Mouse (Mus musculus): ENCODE results near the gene Olfr203. TPM values are rescaled to one million over a fixed set of nuclear protein-coding genes. Genes with fewer than 3 reads are reported as not detected.
"Not testable (repeated sequence)": the region's sequence is repeated elsewhere in the genome, so short reads cannot be mapped to it uniquely, and the experiment has no call there.

Olfr203 gene
- polyA plus RNA-seq (2014; fragmentation: Nextera tagmentation; extraction: Ambion mirVana), result not detected in 2 replicates

DNA sequence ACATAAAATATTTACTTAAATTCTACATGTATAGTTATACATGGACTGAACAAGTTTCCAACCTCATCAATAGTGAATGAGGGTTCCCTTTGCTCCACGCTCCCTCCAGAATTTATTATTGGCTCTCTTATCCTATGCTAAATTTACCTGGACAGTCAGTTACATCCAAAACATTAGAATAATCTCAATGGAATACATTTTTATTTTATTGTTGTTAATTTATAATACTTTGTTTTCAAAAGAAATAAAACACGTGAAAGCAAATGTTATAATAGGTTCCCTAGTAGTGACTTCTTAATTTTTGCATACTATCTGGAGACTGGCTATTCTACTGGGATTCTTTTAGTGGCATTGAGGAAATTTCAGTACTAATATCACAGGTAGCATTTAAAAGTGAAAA lies at the start of gene Olfr203:
TSS of gene Olfr203 (plus strand) at position 301 of the 400 bp plus-strand sequence.
- WGBS, result 87% methylated on average over 2 of the region's 2 CpGs
- no peaks in the 10 kb centered on the region for H3K9me3 ChIP-seq (ENCODE audit: control insufficient read depth, low read length)
- H3K4me3 ChIP-seq (replicated peaks; ENCODE audit: low read length), result no peak within 1 kb of the TSS
- H3K4me1 ChIP-seq (replicated peaks; ENCODE audit: control insufficient read depth, insufficient read depth, low read length), result no peaks in the 10 kb centered on the region
- H3K27ac ChIP-seq, result no peak within 1 kb of the TSS
- DNase-seq (ENCODE audit: low spot score) (no peak), ATAC-seq (ENCODE audit: low FRiP score) (no peak)
- no peak within 1 kb of the TSS for H3K4me2 ChIP-seq (replicated peaks)
- H3K27me3 ChIP-seq (ENCODE audit: control insufficient read depth, insufficient read depth, low read length), result no peaks in the 10 kb centered on the region
- no peaks in the 10 kb centered on the region for H3K36me3 ChIP-seq (replicated peaks; ENCODE audit: control insufficient read depth, insufficient read depth)
- no peak within 1 kb of the TSS for H3K9ac ChIP-seq

- H3K9me3 ChIP-seq (ENCODE audit: control insufficient read depth, low read length), result 0 out of 2 replicates have a peak, but pooled peaks cover 5% of the 10 kb centered on the region
- WGBS, result 87% methylated on average over 17 of the region's 17 CpGs
- ATAC-seq (ENCODE audit: low FRiP score) (no peak), DNase-seq (ENCODE audit: low spot score) (no peak)
- H3K27me3 ChIP-seq (ENCODE audit: control insufficient read depth, insufficient read depth, low read length), result no peaks in the 10 kb centered on the region
- H3K9ac ChIP-seq, result no peak overlapping the region
- H3K4me2 ChIP-seq (replicated peaks), result no peak overlapping the region
- H3K36me3 ChIP-seq (replicated peaks; ENCODE audit: control insufficient read depth, insufficient read depth), result no peaks in the 10 kb centered on the region
- no peaks in the 10 kb centered on the region for H3K4me1 ChIP-seq (replicated peaks; ENCODE audit: control insufficient read depth, insufficient read depth, low read length)
- no peak overlapping the region for H3K4me3 ChIP-seq (replicated peaks; ENCODE audit: low read length)
- no peak overlapping the region for H3K27ac ChIP-seq
These were observed 49.0 kb upstream of the Olfr203 start for GRCm38 (mm10) chr16:59249684-59250083.

DNA sequence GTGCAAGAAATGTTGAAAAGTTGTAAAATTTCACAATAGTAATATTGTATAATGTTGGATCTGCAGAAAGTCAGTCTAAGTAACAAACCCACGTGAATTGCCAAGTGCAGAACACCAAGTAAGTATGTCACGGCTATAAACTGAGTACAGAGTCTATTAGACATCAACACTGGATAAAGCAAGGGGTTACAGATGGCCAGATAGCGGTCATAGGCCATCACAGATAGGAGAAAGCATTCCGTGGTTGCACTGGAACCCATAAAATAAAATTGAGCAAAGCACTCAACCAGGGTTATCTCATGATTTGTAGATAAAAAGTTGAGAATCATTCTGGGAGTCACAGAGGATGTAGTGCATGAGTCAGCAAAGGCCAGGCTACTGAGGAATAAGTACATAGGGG lies 29.6 kb upstream of the Olfr203 start:
- ATAC-seq (ENCODE audit: low FRiP score), result not testable (repeated sequence)

GRCm38 (mm10) chr16:59272532-59272931 lies 26.1 kb upstream of the Olfr203 start, which contains the start of gene Olfr201:
Olfr201 (minus strand) TSS chr16:59272632.
- not testable (repeated sequence) for H3K4me3 ChIP-seq (replicated peaks; ENCODE audit: low read length); DNase-seq (ENCODE audit: low spot score); ATAC-seq (ENCODE audit: low FRiP score); H3K27ac ChIP-seq; H3K4me1 ChIP-seq (replicated peaks; ENCODE audit: control insufficient read depth, insufficient read depth, low read length); H3K36me3 ChIP-seq (replicated peaks; ENCODE audit: control insufficient read depth, insufficient read depth); H3K9me3 ChIP-seq (ENCODE audit: control insufficient read depth, low read length); H3K27me3 ChIP-seq (ENCODE audit: control insufficient read depth, insufficient read depth, low read length); H3K9ac ChIP-seq; H3K4me2 ChIP-seq (replicated peaks)
- WGBS, result 91% methylated on average over 4 of the region's 4 CpGs

More for the DNA sequence above, 29.6 kb upstream of the Olfr203 start:
- 91% methylated on average over 4 of the region's 4 CpGs for WGBS
- H3K9ac ChIP-seq; H3K27me3 ChIP-seq (ENCODE audit: control insufficient read depth, insufficient read depth, low read length); H3K4me2 ChIP-seq (replicated peaks); H3K4me3 ChIP-seq (replicated peaks; ENCODE audit: low read length); H3K36me3 ChIP-seq (replicated peaks; ENCODE audit: control insufficient read depth, insufficient read depth); H3K27ac ChIP-seq; H3K9me3 ChIP-seq (ENCODE audit: control insufficient read depth, low read length); DNase-seq (ENCODE audit: low spot score); H3K4me1 ChIP-seq (replicated peaks; ENCODE audit: control insufficient read depth, insufficient read depth, low read length): not testable (repeated sequence)

- H3K9ac ChIP-seq, result no peak overlapping the region
- H3K4me3 ChIP-seq (replicated peaks; ENCODE audit: low read length), result no peak overlapping the region
- H3K4me1 ChIP-seq (replicated peaks; ENCODE audit: control insufficient read depth, insufficient read depth, low read length), result no peaks in the 10 kb centered on the region
- no peak for DNase-seq (ENCODE audit: low spot score)
- WGBS, result 86% methylated on average over 3 of the region's 3 CpGs
- H3K36me3 ChIP-seq (replicated peaks; ENCODE audit: control insufficient read depth, insufficient read depth), result no peaks in the 10 kb centered on the region
- no peaks in the 10 kb centered on the region for H3K27me3 ChIP-seq (ENCODE audit: control insufficient read depth, insufficient read depth, low read length)
- no peak for ATAC-seq (ENCODE audit: low FRiP score)
- no peaks in the 10 kb centered on the region for H3K9me3 ChIP-seq (ENCODE audit: control insufficient read depth, low read length)
- no peak overlapping the region for H3K27ac ChIP-seq
- H3K4me2 ChIP-seq (replicated peaks), result no peak overlapping the region
These were observed 18.1 kb upstream of the Olfr203 start for GRCm38 (mm10) chr16:59280542-59280941.

DNA sequence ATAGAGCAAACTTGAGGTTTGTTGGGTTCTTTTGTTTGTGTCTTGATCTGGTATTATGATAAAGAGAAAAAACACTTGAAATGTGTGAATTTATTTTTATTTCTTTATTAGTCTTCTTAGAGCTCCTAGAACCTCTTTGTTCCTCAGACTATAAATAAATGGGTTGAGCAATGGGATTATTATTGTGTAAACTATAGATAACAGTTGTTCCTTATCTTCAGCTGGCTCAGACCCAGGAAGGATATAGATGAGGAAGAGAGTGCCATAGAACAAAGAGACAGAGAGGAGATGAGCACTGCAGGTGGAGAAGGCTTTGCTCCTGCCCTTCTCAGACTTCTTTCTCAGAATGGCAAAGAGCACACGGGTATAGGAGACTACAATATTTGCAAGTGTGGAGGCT lies 15.2 kb upstream of the Olfr203 start:
- Histone ChIP-seq H3K4me1 (replicated peaks; ENCODE audit: control insufficient read depth, insufficient read depth, low read length) (no peaks in the 10 kb centered on the region), H3K27me3 (ENCODE audit: control insufficient read depth, insufficient read depth, low read length) (no peaks in the 10 kb centered on the region), H3K4me2 (replicated peaks) (no peak overlapping the region), H3K36me3 (replicated peaks; ENCODE audit: control insufficient read depth, insufficient read depth) (no peaks in the 10 kb centered on the region), H3K27ac (no peak overlapping the region), H3K9ac (no peak overlapping the region), H3K9me3 (ENCODE audit: control insufficient read depth, low read length) (no peaks in the 10 kb centered on the region), H3K4me3 (replicated peaks; ENCODE audit: low read length) (no peak overlapping the region)
- 75% methylated on average over 1 of the region's 1 CpGs for WGBS
- DNase-seq (ENCODE audit: low spot score), result no peak
- ATAC-seq (ENCODE audit: low FRiP score), result no peak

DNA sequence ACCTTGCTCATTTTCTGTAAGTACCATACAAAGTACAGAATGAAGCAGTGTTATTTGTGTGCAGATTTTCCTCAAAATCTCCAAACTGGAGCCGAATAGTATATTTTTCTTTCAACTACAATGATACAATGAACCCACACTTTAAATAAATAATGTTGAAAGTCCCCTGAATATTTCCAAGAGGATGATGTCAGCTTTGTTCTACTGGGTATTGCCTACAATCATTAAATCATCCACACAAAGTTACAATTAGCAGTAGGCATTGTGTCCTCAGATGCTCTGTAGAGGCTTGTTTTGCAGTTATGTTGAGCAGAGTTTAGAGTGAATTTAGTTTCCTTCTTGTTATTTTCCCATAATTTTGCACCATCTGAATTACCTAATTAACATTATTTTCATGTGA lies 12.0 kb upstream of the Olfr203 start, which contains the start of gene Olfr202:
TSS of gene Olfr202 (minus strand) at position 101 of the 400 bp plus-strand sequence.
- ATAC-seq (ENCODE audit: low FRiP score) (no peak), DNase-seq (ENCODE audit: low spot score) (no peak)
- Histone ChIP-seq H3K36me3 (replicated peaks; ENCODE audit: control insufficient read depth, insufficient read depth) (no peaks in the 10 kb centered on the region), H3K4me2 (replicated peaks) (no peak within 1 kb of the TSS), H3K4me1 (replicated peaks; ENCODE audit: control insufficient read depth, insufficient read depth, low read length) (no peaks in the 10 kb centered on the region), H3K9ac (no peak within 1 kb of the TSS), H3K27me3 (ENCODE audit: control insufficient read depth, insufficient read depth, low read length) (no peaks in the 10 kb centered on the region), H3K4me3 (replicated peaks; ENCODE audit: low read length) (no peak within 1 kb of the TSS), H3K27ac (no peak within 1 kb of the TSS), H3K9me3 (ENCODE audit: control insufficient read depth, low read length) (no peaks in the 10 kb centered on the region)
- 88% methylated on average over 1 of the region's 1 CpGs for whole genome bisulfite sequencing

DNA sequence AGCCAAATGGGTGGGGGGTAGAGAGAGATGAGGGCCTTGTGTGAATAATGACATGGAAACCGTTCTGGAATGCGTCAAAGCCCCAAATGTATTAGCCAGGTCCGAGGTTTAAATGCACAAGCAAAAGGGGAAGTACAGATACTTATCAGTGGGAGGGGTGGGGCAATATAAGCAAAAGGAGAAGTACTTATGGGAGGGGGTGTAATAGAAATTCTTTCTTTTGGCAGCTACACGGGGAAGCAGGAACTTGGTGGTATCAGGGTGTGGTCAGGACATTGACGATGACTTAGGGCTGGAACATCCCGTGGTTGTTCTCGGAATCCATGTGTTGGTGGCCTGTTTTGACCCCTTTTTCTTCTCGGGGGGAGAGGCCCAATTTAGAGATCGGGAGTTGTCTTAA lies 11.1 kb upstream of the Olfr203 start:
- not testable (repeated sequence) for H3K27me3 ChIP-seq (ENCODE audit: control insufficient read depth, insufficient read depth, low read length); H3K27ac ChIP-seq; H3K4me1 ChIP-seq (replicated peaks; ENCODE audit: control insufficient read depth, insufficient read depth, low read length); H3K9me3 ChIP-seq (ENCODE audit: control insufficient read depth, low read length); ATAC-seq (ENCODE audit: low FRiP score); H3K4me3 ChIP-seq (replicated peaks; ENCODE audit: low read length); H3K9ac ChIP-seq; DNase-seq (ENCODE audit: low spot score); H3K36me3 ChIP-seq (replicated peaks; ENCODE audit: control insufficient read depth, insufficient read depth); H3K4me2 ChIP-seq (replicated peaks)
- WGBS, result 84% methylated on average over 9 of the region's 9 CpGs

- ATAC-seq (ENCODE audit: low FRiP score) (no peak), DNase-seq (ENCODE audit: low spot score) (no peak)
- no peak within 1 kb of the TSS for H3K9ac ChIP-seq
- H3K9me3 ChIP-seq (ENCODE audit: control insufficient read depth, low read length), result no peaks in the 10 kb centered on the region
- H3K36me3 ChIP-seq (replicated peaks; ENCODE audit: control insufficient read depth, insufficient read depth), result no peaks in the 10 kb centered on the region
- H3K27ac ChIP-seq, result no peak within 1 kb of the TSS
- no peaks in the 10 kb centered on the region for H3K4me1 ChIP-seq (replicated peaks; ENCODE audit: control insufficient read depth, insufficient read depth, low read length)
- H3K4me2 ChIP-seq (replicated peaks), result no peak within 1 kb of the TSS
- no peaks in the 10 kb centered on the region for H3K27me3 ChIP-seq (ENCODE audit: control insufficient read depth, insufficient read depth, low read length)
- H3K4me3 ChIP-seq (replicated peaks; ENCODE audit: low read length), result no peak within 1 kb of the TSS
These were observed 19.5 kb downstream of the Olfr203 start, which contains the start of gene Olfr204 for GRCm38 (mm10) chr16:59318148-59318547. Olfr204 (minus strand) TSS chr16:59318248.

DNA sequence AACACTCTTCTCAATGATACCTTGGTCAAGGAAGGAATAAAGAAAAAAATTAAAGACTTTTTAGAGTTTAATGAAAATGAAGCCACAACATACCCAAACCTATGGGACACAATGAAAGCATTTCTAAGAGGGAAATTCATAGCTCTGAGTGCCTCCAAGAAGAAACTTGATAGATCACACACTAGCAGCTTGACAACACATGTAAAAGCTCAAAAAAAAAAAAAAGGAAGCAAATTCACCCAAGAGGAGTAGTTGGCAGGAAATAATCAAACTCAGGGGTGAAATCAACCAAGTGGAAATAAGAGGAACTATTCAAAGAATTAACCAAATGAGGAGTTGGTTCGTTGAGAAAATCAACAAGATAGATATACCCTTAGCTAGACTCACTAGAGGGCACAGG lies 24.6 kb downstream of the Olfr203 start:
- not testable (repeated sequence) for H3K4me3 ChIP-seq (replicated peaks; ENCODE audit: low read length); H3K4me2 ChIP-seq (replicated peaks)

More for the DNA sequence above, 24.6 kb downstream of the Olfr203 start:
- not testable (repeated sequence) for H3K27ac ChIP-seq; ATAC-seq (ENCODE audit: low FRiP score); DNase-seq (ENCODE audit: low spot score); H3K9me3 ChIP-seq (ENCODE audit: control insufficient read depth, low read length); H3K9ac ChIP-seq; H3K27me3 ChIP-seq (ENCODE audit: control insufficient read depth, insufficient read depth, low read length); H3K36me3 ChIP-seq (replicated peaks; ENCODE audit: control insufficient read depth, insufficient read depth); H3K4me1 ChIP-seq (replicated peaks; ENCODE audit: control insufficient read depth, insufficient read depth, low read length)
- WGBS, result 63% methylated on average over 1 of the region's 1 CpGs
